Mouse (Mus musculus): Measurements from ENCODE around the gene Lmf2. TPM values are rescaled to one million over a fixed set of nuclear protein-coding genes. Genes with fewer than 3 reads are reported as not detected.

Gene Lmf2
- polyA plus RNA-seq, 1 experiment from 2014 or later: 45.6 TPM

DNA sequence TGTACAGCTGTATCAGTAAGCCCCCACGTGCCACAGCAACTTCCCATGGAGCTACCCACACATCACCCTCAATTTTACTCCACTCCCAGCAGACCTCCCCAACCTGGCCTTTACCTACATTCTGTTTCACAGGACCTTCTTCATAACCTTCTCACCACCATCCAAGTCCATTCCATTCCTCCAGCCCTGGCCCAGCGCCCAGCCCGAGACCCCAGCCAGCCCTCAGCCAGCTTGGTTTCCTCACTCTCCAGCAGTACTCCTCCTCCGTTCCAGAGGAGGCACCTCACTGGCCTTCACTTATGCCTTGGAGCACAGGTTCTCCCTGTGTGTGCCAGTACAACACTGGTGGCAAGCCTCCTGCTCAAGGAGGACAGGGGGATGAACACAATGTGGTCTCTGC is 42.1 kb downstream of the Lmf2 start:
- Histone ChIP-seq H3K9me3 (no peaks in the 10 kb centered on the region), H3K36me3 (replicated peaks) (no peaks in the 10 kb centered on the region), H3K4me2 (peak overlapping the region; percentile 92), H3K4me3 (replicated peaks) (peak overlapping the region; percentile 71), H3K27ac (no peak overlapping the region), H3K4me1 (peaks cover 31% of the 10 kb centered on the region), H3K27me3 (no peaks in the 10 kb centered on the region), H3K9ac (no peak overlapping the region)
- no peak for ATAC-seq (ENCODE audit: low FRiP score)
- 83% methylated on average over 4 of the region's 4 CpGs for WGBS

DNA sequence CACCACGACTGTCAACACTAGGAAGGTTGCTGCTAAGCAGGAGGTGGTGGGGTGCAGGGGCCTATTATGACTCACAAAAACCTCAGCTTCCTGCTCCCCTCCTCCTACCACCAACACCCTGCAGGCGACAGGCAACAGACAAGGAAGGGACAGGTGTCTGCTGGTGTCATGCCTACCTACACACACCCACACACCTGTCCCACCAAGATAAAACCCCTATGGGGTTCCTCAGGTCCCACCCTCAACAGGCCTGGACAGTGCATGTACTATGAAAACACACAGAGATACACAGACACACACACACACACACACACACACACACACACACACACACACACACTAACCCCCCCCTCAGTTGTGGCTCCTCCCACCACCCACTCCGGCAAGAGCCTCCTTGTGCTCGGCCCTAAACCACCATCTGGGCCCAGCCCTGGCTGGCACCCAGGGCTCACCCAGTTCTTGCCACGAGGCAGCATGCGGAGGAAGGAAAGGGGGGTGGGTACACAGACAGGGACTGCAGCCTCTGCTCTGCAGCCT is 45.4 kb downstream of the Lmf2 start:
- 83% methylated on average over 6 of the region's 6 CpGs for WGBS

DNA sequence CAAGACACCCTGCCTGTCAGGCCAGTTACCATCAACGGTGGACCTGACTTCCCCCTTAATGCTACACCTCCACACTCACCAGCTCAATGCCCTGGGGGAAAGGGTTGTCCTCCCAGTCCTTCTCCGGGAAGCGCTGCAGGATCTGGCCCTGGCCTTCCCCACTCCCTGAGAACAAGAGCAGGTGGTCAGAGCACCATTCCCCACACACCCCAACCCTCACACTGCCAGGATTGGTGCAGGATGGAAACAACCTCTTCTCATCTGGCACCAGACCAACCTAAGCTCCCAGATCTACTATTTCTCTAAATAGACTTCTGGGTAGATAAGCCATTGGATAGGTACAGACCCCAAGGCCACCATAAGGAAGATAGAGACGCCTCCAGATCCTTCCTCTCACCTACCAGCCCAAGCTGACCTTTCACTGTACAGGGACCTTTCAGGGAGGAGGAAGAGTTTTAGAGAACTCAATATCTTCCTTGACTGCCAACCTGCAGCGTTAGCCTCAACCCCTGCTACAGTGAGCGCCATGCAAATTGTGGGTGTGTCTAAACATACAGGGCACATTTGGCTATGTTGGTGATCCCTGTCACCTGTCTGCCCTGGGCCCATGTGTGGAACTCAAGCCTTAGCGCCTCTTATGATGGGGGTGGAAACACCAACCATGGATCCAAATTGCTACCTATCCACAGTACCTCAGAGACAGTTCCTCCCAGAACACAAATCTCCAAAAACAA is 46.9 kb downstream of the Lmf2 start:
- Histone ChIP-seq H3K4me3 (replicated peaks) (no peak overlapping the region), H3K4me1 (peaks cover 22% of the 10 kb centered on the region), H3K9me3 (no peaks in the 10 kb centered on the region), H3K9ac (no peak overlapping the region), H3K27ac (no peak overlapping the region), H3K27me3 (no peaks in the 10 kb centered on the region), H3K4me2 (no peak overlapping the region), H3K36me3 (replicated peaks) (peaks cover 42% of the 10 kb centered on the region)
- WGBS: 90% methylated on average over 7 of the region's 7 CpGs
- ATAC-seq (ENCODE audit: low FRiP score): no peak

More for the DNA sequence above, 45.4 kb downstream of the Lmf2 start:
- H3K27ac ChIP-seq: 0 out of 2 replicates have a peak overlapping the region, but pooled peaks have one; percentile 31
- no peak for ATAC-seq (ENCODE audit: low FRiP score)
- H3K9ac ChIP-seq: no peak overlapping the region
- no peak overlapping the region for H3K4me2 ChIP-seq
- H3K4me3 ChIP-seq (replicated peaks): no peak overlapping the region
- no peaks in the 10 kb centered on the region for H3K9me3 ChIP-seq
- no peaks in the 10 kb centered on the region for H3K27me3 ChIP-seq
- H3K36me3 ChIP-seq (replicated peaks): peaks cover 28% of the 10 kb centered on the region
- H3K4me1 ChIP-seq: peaks cover 31% of the 10 kb centered on the region

DNA sequence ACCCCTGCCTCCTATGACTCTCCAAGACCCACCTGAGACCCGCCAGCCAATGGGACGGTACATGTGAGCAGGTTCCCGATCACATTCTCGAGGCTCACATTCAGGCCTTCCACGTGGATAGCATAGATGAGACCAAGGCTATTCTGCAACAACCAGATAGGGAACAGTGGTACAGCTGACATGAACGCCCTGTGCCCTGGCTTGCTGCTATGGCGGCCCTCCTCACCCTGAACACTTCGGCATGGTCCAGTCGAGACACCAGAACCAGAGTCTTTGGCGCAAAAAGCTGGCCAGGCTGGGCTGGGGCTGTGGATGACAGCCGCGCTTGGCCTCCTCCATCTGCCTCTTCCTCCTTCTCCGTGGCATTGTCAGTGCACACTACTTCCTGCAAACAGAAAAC is 48.0 kb downstream of the Lmf2 start:
- peaks cover 11% of the 10 kb centered on the region; the same call in 1 of the 2 replicates for H3K4me1 ChIP-seq
- H3K9ac ChIP-seq: no peak overlapping the region
- H3K27me3 ChIP-seq: no peaks in the 10 kb centered on the region
- no peak overlapping the region for H3K4me2 ChIP-seq
- H3K9me3 ChIP-seq: no peaks in the 10 kb centered on the region
- no peak overlapping the region for H3K27ac ChIP-seq
- no peak for ATAC-seq (ENCODE audit: low FRiP score)
- peaks cover 53% of the 10 kb centered on the region for H3K36me3 ChIP-seq (replicated peaks)
- 87% methylated on average over 13 of the region's 13 CpGs for WGBS
- no peak overlapping the region for H3K4me3 ChIP-seq (replicated peaks)

DNA sequence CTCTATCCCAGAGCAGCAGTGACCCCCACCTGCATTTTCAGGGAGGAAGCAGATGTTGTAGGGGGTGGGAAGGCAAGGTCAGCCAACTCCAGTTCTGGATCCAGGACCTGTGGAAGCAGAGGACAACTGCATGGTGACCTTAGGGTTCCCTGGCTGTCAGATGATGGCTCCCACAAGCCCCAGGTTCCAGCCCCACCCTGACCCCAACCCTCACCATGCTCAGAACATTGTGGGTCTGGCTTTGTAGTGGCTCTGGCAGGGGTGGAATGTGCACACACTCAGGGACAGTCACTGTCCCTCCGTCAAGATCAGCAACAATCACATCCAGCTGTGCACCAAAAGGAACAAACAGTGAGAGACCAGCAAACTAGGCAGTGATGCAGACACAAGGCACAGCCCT is 49.5 kb downstream of the Lmf2 start:
- no peak for ATAC-seq (ENCODE audit: low FRiP score)
- H3K4me1 ChIP-seq: 0 out of 2 replicates have a peak, but pooled peaks cover 8% of the 10 kb centered on the region
- H3K36me3 ChIP-seq (replicated peaks): peaks cover 68% of the 10 kb centered on the region
- H3K9ac ChIP-seq: no peak overlapping the region
- 71% methylated on average over 1 of the region's 1 CpGs for WGBS
- no peak overlapping the region for H3K4me2 ChIP-seq
- H3K27me3 ChIP-seq: no peaks in the 10 kb centered on the region
- no peak overlapping the region for H3K4me3 ChIP-seq (replicated peaks)
- no peak overlapping the region for H3K27ac ChIP-seq
- H3K9me3 ChIP-seq: no peaks in the 10 kb centered on the region

Small RNA genes within 50 kb of the gene (microRNA-seq; reads per million reads assigned to microRNA genes)
- 0.73 reads per million for gene Mir6959

Other genes with a start within 250 kb of the Lmf2 start
- 27.4 and 27.7 TPM in 2 replicates for gene Tubgcp6, start 232.5 kb downstream of the Lmf2 start, polyA plus RNA-seq (2016; fragmentation: Nextera tagmentation; extraction: Ambion mirVana)
- 20.5 TPM in 2 replicates for gene Hdac10, start 227.0 kb downstream of the Lmf2 start, polyA plus RNA-seq (2016; fragmentation: Nextera tagmentation; extraction: Ambion mirVana)
- 14.2 and 16.7 TPM in 2 replicates for gene Mapk12, start 215.0 kb downstream of the Lmf2 start, polyA plus RNA-seq (2016; fragmentation: Nextera tagmentation; extraction: Ambion mirVana)
- 46.9 and 47.4 TPM in 2 replicates for gene Mapk11, start 206.0 kb downstream of the Lmf2 start, polyA plus RNA-seq (2016; fragmentation: Nextera tagmentation; extraction: Ambion mirVana)
- 174 and 182 TPM in 2 replicates for gene Plxnb2, start 174.9 kb downstream of the Lmf2 start, polyA plus RNA-seq (2016; fragmentation: Nextera tagmentation; extraction: Ambion mirVana)
- 38.8 and 44.0 TPM in 2 replicates for gene Dennd6b, start 159.2 kb downstream of the Lmf2 start, polyA plus RNA-seq (2016; fragmentation: Nextera tagmentation; extraction: Ambion mirVana)
- 47.1 and 57.2 TPM in 2 replicates for gene Ppp6r2, start 144.1 kb downstream of the Lmf2 start, polyA plus RNA-seq (2016; fragmentation: Nextera tagmentation; extraction: Ambion mirVana)
- gene Sbf1, start 40.3 kb downstream of the Lmf2 start, polyA plus RNA-seq (2016; fragmentation: Nextera tagmentation; extraction: Ambion mirVana): 82.5 and 88.9 TPM in 2 replicates
- not detected in 2 replicates for gene Adm2, start 32.9 kb downstream of the Lmf2 start, polyA plus RNA-seq (2016; fragmentation: Nextera tagmentation; extraction: Ambion mirVana)
- not detected in 2 replicates for gene Miox, start 21.3 kb downstream of the Lmf2 start, polyA plus RNA-seq (2016; fragmentation: Nextera tagmentation; extraction: Ambion mirVana)
- 186 and 191 TPM in 2 replicates for gene Ncaph2, start 60 bp upstream of the Lmf2 start, polyA plus RNA-seq (2016; fragmentation: Nextera tagmentation; extraction: Ambion mirVana)
- 4.7 and 5.1 TPM in 2 replicates for gene Sco2, start 18.2 kb upstream of the Lmf2 start, polyA plus RNA-seq (2016; fragmentation: Nextera tagmentation; extraction: Ambion mirVana)
- gene Tymp, start 21.4 kb upstream of the Lmf2 start, polyA plus RNA-seq (2016; fragmentation: Nextera tagmentation; extraction: Ambion mirVana): 1.1 and 1.4 TPM in 2 replicates
- gene Odf3b, start 23.6 kb upstream of the Lmf2 start, polyA plus RNA-seq (2016; fragmentation: Nextera tagmentation; extraction: Ambion mirVana): 1.1 TPM in 2 replicates
- gene Klhdc7b, start 29.3 kb upstream of the Lmf2 start, polyA plus RNA-seq (2016; fragmentation: Nextera tagmentation; extraction: Ambion mirVana): not detected in 2 replicates
- not detected in 2 replicates for gene Syce3, start 54.8 kb upstream of the Lmf2 start, polyA plus RNA-seq (2016; fragmentation: Nextera tagmentation; extraction: Ambion mirVana)
- 0.67 and 0.70 TPM in 2 replicates for gene Cpt1b, start 70.2 kb upstream of the Lmf2 start, polyA plus RNA-seq (2016; fragmentation: Nextera tagmentation; extraction: Ambion mirVana)
- gene C730034F03Rik, start 73.9 kb upstream of the Lmf2 start, polyA plus RNA-seq (2016; fragmentation: Nextera tagmentation; extraction: Ambion mirVana): 3.8 and 5.0 TPM in 2 replicates
- gene Gm44502, start 74.0 kb upstream of the Lmf2 start, polyA plus RNA-seq (2016; fragmentation: Nextera tagmentation; extraction: Ambion mirVana): 0.27 TPM in 1 of 2 replicates, not detected in the other
- 58.8 and 62.6 TPM in 2 replicates for gene Chkb, start 74.2 kb upstream of the Lmf2 start, polyA plus RNA-seq (2016; fragmentation: Nextera tagmentation; extraction: Ambion mirVana)
- gene Mapk8ip2, start 98.3 kb upstream of the Lmf2 start, polyA plus RNA-seq (2016; fragmentation: Nextera tagmentation; extraction: Ambion mirVana): 44.1 and 51.6 TPM in 2 replicates
- gene Arsa, start 121.8 kb upstream of the Lmf2 start, polyA plus RNA-seq (2016; fragmentation: Nextera tagmentation; extraction: Ambion mirVana): 12.5 and 13.6 TPM in 2 replicates
- 7.9 and 8.8 TPM in 2 replicates for gene Shank3, start 144.0 kb upstream of the Lmf2 start, polyA plus RNA-seq (2016; fragmentation: Nextera tagmentation; extraction: Ambion mirVana)
- gene Acr, start 212.7 kb upstream of the Lmf2 start, polyA plus RNA-seq (2016; fragmentation: Nextera tagmentation; extraction: Ambion mirVana): 1.5 and 1.7 TPM in 2 replicates
- gene Rabl2, start 236.3 kb upstream of the Lmf2 start, polyA plus RNA-seq (2016; fragmentation: Nextera tagmentation; extraction: Ambion mirVana): 60.7 and 62.8 TPM in 2 replicates